Mouse (Mus musculus): ENCODE measurements around the gene Cd72. TPM values are rescaled to one million over a fixed set of nuclear protein-coding genes. Genes with fewer than 3 reads are reported as not detected.
A peak's percentile ranks its signal among the peaks of the same experiment; 100 is the strongest.

Cd72 gene
- total RNA-seq, 2 experiments from 2014 or later: 0.81 to 0.87 TPM

- DNase-seq (ENCODE audit: low spot score): no peak
- intact Hi-C loops (cut with DNase I): no loop called here
Observed at GRCm38 (mm10) chr4:43414761-43415160, 39.7 kb downstream of the Cd72 start.

- intact Hi-C loops (cut with DNase I): loop anchor here (1.0 to 5.0 kb wide), 3 partner anchors 10 to 65 kb away; no protein-coding TSS in a partner anchor
- DNase-seq (ENCODE audit: low spot score): no peak
Observed at GRCm38 (mm10) chr4:43407071-43407920, 47.1 kb downstream of the Cd72 start.

- peak; percentile 84 for DNase-seq (ENCODE audit: low spot score)
- intact Hi-C loops (cut with DNase I): loop anchor here (2.0 to 5.0 kb wide), 2 partner anchors 24 to 64 kb away; no protein-coding TSS in a partner anchor
Observed at GRCm38 (mm10) chr4:43406162-43406971, 48.1 kb downstream of the Cd72 start.

GRCm38 (mm10) chr4:43404697-43405096 lies 49.7 kb downstream of the Cd72 start:
- intact Hi-C loops (cut with DNase I): loop anchor here (5.0 kb wide), 1 partner anchor 62 kb away; no protein-coding TSS in a partner anchor

GRCm38 (mm10) chr4:43402212-43402611 lies 52.2 kb downstream of the Cd72 start:
- no peak for DNase-seq (ENCODE audit: low spot score)
- intact Hi-C loops (cut with DNase I): no loop called here

More at GRCm38 (mm10) chr4:43404697-43405096, 49.7 kb downstream of the Cd72 start:
- DNase-seq (ENCODE audit: low spot score): no peak

GRCm38 (mm10) chr4:43401486-43401885 lies 52.9 kb downstream of the Cd72 start:
- intact Hi-C loops (cut with DNase I): no loop called here
- no peak for DNase-seq (ENCODE audit: low spot score)

- DNase-seq (ENCODE audit: low spot score): no peak
- intact Hi-C loops (cut with DNase I): no loop called here
Observed at GRCm38 (mm10) chr4:43400976-43401375, 53.5 kb downstream of the Cd72 start.

GRCm38 (mm10) chr4:43399391-43400131 lies 54.9 kb downstream of the Cd72 start:
- intact Hi-C loops (cut with DNase I): no loop called here
- no peak for DNase-seq (ENCODE audit: low spot score)

- intact Hi-C loops (cut with DNase I): no loop called here
- DNase-seq (ENCODE audit: low spot score): no peak
Observed at GRCm38 (mm10) chr4:43398829-43399331, 55.5 kb downstream of the Cd72 start.

GRCm38 (mm10) chr4:43398014-43398413 lies 56.4 kb downstream of the Cd72 start:
- DNase-seq (ENCODE audit: low spot score): no peak
- intact Hi-C loops (cut with DNase I): no loop called here

Other genes with a start within 250 kb of the Cd72 start
- under 1 TPM in 1 of 2 experiments, not detected in 1; 0.05 TPM for gene Atp8b5, start 187.5 kb downstream of the Cd72 start, total RNA-seq (2021)
- gene Rusc2, start 72.6 kb downstream of the Cd72 start, total RNA-seq (2021): 10 to 100 TPM; 35.3 to 49.1 TPM
- not detected for gene Fam166b, start 25.5 kb downstream of the Cd72 start, total RNA-seq (2021)
- gene Tesk1, start 12.7 kb downstream of the Cd72 start, total RNA-seq (2021): 10 to 100 TPM; 33.1 to 34.4 TPM
- not detected for gene Sit1, start 29.1 kb upstream of the Cd72 start, total RNA-seq (2021)
- 10 to 100 TPM; 26.6 to 31.8 TPM for gene Ccdc107, start 38.3 kb upstream of the Cd72 start, total RNA-seq (2021)
- under 1 TPM; 0.39 to 0.61 TPM for gene Arhgef39, start 45.1 kb upstream of the Cd72 start, total RNA-seq (2021)
- gene Car9, start 52.3 kb upstream of the Cd72 start, total RNA-seq (2021): under 1 TPM; 0.31 to 0.34 TPM
- 10 to 100 TPM; 25.2 to 40.7 TPM for gene Tpm2, start 69.1 kb upstream of the Cd72 start, total RNA-seq (2021)
- gene Creb3, start 107.7 kb upstream of the Cd72 start, total RNA-seq (2021): 10 to 100 TPM; 45.8 to 48.3 TPM
- gene Tln1, start 108.1 kb upstream of the Cd72 start, total RNA-seq (2021): 100 to 1,000 TPM; 115 to 124 TPM
- gene Rgp1, start 124.1 kb upstream of the Cd72 start, total RNA-seq (2021): 10 to 100 TPM; 29.5 to 36.7 TPM
- gene Gba2, start 124.2 kb upstream of the Cd72 start, total RNA-seq (2021): 10 to 100 TPM; 13.5 to 14.3 TPM
- under 1 TPM in 1 of 2 experiments, not detected in 1; 0.60 TPM for gene Msmp, start 129.9 kb upstream of the Cd72 start, total RNA-seq (2021)
- gene Npr2, start 177.3 kb upstream of the Cd72 start, total RNA-seq (2021): 10 to 100 TPM; 35.9 to 42.4 TPM
- gene Spag8, start 199.0 kb upstream of the Cd72 start, total RNA-seq (2021): under 1 TPM; 0.21 to 0.31 TPM
- 100 to 1,000 TPM; 138 to 147 TPM for gene Hint2, start 201.8 kb upstream of the Cd72 start, total RNA-seq (2021)
- gene Tmem8b, start 214.3 kb upstream of the Cd72 start, total RNA-seq (2021): 10 to 100 TPM; 15.8 to 16.9 TPM
- gene Fam221b, start 214.5 kb upstream of the Cd72 start, total RNA-seq (2021): under 1 TPM; 0.20 to 0.26 TPM
- not detected for gene Olfr70, start 246.2 kb upstream of the Cd72 start, total RNA-seq (2021)